Mouse (Mus musculus) frontal cortex, postnatal 10 days (tissue): ENCODE measurements around the gene Tmem88.

Experiments used
- DNase-seq, 2 experiments: peaks; one replicate each; pipeline ENCODE4 v3.0.0; 2022; ENCODE audit warnings: low spot score in 2 of 2, mixed read lengths in 1 of 2

The Tmem88 gene

DNA sequence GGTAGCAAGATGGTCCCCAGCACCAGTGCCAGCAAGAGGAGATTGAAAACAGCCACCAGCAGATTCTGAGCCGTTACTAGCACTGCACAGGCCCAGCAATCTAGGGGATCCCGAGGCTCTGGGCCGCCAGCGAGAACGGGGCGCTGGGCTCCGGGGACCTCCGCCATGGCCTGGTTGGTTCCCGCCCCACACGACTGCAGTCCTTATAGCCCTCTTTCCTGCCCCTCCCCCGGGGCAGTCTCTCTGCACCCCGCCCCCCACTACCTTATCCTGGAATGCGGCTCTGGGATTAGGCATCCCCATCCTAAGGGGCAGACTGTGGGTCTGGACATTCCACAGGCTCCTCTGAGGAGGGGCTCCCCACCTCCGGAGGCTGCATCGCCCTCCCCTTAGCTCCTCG lies at the start of gene Tmem88:
TSS of gene Tmem88 (minus strand) at position 176 of the 400 bp plus-strand sequence.
- DNase-seq: peak in 1 of 2 experiments; percentile 39

DNA sequence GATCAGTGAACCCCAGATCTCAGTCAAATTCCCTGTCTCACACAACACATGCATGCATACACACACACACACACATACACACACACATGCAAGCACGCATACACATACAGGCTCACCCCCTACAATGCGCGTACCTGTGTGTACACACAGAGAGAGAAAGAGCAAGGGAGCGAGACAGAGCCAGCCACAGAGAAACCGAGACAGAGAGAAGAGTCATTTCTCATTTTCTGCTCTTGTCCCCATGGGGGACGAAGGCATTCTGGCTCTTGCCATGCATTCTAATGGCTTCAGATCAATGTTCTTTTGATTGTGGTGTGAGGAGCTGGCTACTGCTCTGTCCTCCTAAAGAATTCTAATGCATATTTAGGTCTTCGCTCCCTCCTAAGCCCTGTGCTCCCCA lies 49.3 kb upstream of the Tmem88 start:
- DNase-seq: no peak

DNA sequence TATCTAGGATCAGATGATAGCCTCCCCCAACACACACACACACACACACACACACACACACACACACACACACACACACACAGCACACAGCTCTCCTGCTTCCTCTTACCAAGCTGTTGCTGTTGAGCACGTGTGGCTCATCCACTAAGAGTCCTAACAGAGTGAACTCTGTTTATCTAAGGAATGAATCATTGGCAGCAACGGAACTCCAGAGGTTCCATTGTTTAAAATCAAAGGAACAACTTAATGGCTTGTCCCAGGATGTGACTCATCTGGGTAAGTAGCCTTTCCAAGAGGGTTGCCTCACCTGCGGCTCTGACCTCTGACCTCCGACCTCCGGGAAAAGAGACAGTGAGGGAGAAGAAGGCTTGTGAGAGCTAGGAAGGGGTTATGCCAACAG lies 45.3 kb upstream of the Tmem88 start:
- no peak for DNase-seq

DNA sequence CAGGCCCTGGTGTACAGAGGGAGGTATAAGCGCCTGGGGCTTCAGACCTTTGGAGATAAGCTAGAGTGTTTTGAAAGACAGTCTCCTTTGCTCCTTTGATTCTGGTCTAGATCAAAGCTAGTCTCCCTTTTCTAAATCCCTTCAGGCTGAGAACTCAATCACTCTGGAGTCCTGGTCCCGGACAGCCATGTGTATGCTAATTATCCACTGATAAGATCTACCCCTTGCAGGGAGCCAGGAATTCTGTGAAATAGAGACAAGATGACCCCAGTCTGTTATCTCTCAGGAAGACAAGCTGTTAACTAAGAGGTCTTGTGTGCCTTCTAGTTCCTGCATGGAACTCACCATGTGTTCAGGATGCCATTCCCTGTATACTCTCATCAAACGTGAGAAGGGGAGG lies 39.3 kb upstream of the Tmem88 start:
- no peak for DNase-seq

DNA sequence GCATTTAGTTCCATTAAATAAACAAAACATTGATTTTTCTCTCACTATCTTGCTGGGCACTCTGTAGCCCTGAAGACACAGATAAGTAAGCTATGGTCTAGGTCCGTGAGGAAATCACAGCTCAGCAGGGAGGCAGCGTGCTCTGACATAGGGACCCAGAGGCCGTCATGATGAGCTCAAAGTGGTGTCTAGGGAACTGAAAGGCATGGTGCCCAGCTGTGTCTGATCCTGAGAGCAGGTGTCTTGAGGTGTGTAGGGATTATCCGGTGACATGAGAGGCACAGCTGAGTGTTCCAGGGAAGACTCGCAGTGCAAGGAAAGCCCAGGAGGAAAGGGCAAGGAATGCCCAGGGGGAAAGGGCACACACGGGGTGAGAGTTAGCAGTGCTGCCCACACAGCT lies 35.2 kb upstream of the Tmem88 start:
- no peak for DNase-seq

DNA sequence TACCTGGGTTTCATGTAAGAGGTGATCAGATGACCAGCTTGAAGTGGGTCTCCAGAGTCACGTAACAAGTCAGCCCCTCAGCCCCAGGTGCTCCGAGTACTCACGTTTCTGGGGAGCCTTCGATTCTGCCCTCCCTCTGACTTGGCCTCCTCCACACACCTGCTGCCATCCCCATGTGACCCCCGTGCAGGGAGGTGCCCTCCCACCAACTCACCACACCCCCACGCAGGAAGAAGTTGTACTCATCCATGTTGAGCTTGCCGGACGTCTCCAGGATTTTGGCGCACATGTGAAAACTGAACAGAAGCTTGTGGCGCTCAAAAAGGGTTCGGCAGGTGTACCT lies 34.6 kb upstream of the Tmem88 start:
- no peak for DNase-seq

DNA sequence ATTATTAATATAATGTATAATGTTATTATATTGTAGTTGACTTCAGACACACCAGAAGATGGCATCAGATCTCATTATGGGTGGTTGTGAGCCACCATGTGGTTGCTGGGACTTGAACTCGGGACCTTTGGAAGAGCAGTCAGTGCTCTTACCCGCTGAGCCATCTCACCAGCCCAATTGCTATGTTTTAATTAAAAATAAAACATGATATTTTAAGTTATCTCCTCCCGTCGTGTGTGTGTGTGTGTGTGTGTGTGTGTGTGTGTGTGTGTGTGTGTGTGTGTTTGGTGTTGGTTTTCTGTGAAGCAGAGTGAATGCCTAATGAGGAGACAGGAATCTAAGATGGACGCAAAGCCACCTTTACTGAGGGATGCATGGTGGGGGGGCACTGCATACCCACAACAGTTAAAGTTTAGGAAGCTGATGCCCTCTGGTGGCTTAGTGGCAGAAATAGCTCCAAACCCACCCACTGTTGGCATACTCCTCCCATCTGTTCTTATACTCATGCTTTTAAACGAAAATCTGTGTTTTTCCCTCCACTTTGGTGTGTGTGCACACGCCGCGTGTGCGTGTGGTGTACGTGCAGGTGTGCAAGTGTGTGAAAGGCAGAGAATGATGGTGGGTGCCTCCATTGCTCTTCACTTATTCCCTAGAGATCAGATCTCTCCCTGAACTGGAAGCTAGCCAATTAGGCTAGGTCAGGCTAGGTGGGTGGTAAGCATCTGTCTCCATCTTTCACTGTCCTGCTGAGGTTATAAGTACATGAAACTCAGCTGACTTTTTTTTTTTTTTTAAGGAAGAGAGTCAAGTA lies 34.0 kb upstream of the Tmem88 start:
- DNase-seq: peak; percentile 67 to 75

DNA sequence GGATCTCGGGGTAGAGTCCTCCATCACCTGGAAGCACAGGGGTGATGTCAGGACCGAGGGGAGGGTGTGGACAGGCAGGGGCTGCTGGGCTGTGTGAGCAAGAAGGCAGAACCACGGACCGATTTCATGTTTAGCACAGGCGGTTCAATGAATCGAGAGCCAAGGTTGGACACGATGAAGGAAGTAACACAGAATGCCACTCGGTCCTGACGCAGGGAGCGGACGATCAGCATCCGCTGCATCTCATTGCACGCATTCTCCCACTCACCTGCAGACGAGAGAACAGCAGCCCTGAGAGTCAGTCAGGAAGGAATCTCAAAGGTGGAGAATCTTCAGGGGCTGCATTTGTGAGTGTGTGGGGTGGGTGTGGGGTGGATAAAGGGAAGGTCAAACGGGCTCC lies 32.6 kb upstream of the Tmem88 start:
- DNase-seq: no peak

DNA sequence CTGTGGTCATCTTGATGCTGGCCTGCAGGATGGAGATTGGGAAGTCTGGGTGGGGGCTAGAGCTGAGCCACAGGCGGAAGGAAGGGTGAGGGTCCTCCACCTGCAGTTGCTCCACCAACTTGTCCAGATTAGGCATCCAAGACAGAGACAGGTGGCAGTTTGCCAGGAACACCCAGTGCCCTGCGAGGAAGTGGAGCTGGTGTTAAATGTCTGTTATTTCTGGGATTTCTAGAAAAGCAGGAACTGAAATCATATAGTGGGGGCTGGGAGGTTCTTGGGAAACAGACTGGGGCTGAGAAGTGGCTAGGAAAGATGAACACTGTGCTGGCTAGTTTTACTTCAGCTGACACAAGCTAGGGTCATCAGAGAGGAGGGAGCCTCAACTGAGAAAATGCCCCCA lies 31.3 kb upstream of the Tmem88 start:
- no peak for DNase-seq

DNA sequence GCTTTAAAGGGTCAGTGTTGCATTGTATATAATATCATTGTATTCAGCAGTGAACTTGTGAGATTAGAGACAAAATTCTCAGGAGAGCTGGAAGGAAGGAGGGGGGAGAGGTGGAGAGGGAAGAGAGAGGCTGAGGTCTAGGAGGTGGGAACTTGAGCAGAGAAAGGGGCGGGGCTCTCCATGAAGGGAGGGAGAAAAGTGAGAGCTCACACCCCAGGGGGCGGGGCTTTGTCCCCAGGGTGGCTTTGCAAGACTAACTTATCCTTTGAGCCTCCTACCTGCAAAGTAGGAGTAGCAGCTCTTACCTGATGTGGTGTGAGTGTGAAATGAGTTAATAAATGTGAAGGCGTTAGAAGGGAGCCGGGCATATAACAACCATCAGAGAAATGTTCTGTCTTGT lies 30.7 kb upstream of the Tmem88 start:
- DNase-seq: no peak

DNA sequence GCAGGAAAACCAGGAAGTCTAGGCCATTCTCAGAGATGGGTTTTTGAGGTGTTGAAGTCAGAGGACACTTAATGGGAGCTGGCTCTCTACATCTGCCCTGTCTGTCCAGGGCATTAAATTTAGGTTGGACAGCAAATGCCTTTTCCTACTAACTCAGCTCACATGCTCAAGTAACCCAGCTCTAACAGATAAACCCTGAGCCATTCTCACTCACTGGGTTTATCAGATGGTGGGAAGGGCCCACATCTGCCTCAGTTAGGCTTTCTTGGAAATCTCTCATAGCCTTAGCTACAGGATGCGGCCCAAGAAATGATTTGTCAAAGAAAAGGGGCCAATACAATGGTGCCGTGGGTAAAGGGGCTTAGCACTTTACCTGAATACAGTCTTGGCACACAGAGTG lies 28.2 kb upstream of the Tmem88 start:
- DNase-seq: no peak

DNA sequence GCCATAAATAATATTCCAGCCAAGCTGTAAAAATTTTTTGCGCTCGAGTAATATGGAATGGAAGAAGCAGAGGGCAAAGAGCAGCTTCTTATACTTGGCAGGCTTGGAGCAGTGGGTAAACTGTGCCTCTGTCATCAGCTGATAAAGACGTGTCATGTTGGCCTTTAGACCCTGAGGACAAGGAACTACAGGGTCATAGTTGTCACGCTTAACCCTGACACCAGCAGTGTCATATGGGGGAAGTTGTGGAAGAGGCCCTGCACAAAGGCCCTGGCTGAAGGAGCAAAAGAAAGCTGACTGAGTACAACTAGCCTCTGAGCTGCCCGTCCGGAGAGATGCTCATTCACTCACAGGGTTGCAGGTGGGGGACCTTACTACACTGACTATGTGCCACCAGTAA lies 25.9 kb upstream of the Tmem88 start:
- no peak for DNase-seq

DNA sequence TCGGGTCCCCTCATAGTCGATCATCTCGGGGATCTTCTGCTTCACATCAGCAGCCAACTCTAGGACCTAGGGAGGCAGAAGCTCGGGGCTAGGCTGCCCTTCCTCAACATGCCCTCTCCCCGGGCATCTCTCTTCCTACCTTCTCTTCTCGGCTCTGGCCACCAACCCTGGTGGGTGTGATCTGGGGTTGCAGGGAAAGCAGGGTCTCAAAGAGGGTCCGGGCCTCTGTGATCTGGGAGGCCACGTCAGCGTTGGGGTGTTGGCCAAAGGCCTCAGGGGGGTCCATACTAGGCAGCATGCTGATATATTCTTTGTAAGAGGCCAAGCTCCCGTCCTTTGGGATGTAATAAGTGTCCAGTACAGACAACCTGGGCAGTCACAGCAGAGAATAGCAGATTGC lies 24.8 kb upstream of the Tmem88 start:
- no peak for DNase-seq

DNA sequence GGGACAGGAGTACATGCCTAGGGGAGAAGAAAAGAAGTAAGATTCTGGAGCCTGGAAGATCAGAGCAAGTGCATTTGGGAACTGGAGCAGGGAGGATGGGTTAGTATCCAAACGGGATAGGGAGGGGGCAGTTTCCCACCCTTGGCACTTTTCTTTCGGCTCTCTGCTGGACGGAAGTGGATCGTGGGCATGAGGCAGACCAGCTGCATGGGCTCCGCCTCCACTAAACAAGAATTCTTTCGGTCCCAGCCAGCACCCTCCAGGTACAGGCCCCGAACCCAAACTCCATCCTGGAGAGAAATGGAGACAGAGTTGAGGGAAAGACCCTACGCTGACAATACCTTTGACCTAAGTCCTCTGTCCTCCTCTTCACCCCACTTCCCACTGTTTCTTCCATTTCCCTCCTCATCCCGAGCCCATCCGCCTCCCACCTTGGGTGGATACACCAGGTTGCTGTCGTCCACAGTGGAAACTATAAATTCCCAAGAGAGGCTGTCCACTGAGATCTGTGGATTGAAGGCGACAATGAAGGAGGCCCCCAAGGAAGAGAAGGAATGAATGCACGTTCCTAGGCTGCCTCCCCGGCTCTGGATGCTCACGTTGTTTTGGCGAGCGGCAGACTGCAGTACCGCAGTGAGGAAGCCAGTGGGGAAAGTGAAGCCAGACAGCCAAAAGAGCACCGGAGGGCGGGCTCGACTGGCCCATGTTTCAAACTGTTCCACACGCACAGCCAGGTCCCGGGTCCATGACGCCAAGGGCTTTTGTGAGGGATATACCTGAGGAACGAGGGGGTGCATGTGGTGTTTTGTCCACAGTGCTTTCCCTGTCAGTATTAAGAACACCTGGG lies 23.3 kb upstream of the Tmem88 start:
- no peak for DNase-seq

DNA sequence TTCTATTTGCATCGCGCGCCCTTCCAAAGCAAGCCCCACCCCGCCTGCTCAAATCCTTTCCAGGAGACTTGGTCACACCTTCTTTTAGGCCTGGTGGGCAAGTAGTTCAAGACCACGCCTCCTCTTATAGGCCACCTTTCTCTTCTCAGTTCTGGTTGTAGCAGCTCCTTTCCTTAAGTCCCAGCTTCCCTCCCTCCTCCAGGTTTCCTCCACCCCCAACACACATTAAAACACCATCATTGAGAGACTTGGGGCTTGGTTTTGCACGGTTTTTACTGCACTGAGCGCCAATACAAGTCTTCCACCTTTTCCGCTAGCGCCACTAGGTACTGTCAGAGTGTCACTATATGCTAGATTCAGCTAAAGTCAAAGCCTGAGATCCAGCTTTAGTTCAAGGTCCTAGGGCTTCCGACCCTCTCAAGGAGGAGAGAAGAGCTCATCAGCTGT lies 22.5 kb upstream of the Tmem88 start:
- DNase-seq: no peak

DNA sequence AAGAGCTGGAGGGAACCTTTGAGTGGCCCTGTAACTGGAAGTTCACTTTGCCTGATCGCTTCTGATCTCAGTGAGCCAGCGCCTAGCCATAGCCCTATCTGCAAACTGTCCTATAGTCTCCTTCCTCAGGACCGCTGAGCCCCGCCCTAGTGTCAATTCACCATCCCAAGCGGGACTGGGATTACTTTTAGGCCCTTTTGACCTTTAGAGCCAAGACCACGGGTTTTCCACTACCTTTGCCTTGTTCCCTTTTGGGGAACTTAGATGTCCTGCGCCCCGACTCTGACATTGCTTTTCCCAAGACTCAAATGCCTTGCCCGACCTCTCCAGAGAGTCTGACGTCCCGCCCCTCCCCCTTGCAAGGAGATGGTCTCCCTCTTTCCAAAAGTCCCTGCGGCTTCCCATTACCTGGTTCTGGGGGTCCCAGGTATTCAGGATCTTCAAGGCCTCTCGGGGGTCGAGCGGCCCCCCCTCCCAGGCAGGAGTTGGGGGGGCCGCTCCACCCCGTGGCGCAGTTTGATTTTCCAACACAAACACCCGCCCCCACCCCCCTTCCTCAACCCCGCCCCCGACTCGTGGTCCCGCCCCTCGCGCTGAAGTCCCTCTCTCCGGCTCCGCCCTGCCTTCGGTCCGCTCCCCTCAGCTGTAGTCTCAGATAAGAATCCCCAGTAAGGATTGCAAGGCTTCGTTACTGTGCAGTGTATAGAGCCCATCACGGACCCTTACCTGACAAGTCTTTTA lies 21.9 kb upstream of the Tmem88 start:
- no peak for DNase-seq

DNA sequence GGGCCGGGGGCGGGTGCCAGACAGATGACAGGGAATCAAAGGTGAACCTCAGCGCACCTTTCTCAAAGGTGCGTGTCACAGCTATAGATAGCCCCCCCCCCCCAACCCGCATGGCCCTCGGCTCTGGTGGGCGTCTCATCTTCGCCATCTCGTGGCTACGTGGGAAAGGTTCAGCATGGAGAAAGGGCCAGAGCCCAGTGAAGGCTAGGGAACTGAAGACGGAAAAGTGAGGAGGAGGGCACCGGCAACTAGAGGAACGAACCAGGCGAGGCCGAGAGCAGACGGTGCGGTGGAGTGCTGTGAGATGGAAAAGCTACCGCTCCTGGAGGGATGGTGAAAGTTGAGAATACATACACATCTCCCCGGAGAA lies 21.4 kb upstream of the Tmem88 start:
- peak in 1 of 2 experiments; percentile 55 for DNase-seq

DNA sequence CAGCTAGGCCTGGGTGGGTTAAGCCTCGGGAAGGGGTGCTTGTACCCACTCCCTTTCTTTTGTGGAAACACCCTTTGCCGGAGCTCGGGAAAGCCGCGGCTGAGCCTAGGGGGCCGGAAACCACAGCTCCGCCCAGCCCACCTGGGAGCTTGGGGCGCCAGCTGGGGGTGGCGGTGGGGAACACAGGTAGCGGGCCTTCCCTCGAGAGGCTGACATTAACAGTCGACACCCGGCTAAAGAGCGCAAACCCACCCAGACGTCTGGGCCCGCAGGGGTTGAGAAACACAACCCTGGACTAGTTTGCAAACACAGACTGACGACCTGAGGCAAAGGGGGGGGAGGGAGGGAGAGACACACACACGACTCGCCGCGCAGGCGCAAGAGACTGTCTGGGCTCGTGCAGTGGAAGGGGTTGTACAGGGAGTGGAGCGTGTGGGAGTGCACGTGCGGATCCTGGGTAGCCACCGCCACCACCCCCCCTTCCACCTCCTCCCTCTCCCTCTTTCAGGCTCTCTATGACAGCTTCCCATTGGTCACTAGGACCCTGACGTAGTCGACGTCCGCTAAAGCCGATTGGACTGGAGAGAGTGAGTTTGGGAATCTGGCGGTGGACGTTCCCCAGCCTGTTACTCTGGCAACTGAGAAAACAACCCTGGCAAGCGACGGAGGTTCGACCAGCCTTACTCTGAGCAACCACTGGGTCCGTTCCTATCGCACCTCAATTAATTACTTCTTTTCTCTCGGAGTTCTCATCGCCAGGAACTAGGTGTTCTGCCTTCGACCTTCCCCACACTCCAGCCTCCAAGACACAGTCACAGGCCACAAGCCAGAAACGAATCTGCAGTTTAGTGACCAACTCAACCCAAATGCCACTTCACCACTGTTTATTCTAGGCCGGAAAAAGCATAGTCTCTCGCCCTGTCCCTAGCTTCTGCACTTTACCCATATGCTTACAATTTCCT lies 20.7 kb upstream of the Tmem88 start:
- DNase-seq: peak; percentile 91 to 94

DNA sequence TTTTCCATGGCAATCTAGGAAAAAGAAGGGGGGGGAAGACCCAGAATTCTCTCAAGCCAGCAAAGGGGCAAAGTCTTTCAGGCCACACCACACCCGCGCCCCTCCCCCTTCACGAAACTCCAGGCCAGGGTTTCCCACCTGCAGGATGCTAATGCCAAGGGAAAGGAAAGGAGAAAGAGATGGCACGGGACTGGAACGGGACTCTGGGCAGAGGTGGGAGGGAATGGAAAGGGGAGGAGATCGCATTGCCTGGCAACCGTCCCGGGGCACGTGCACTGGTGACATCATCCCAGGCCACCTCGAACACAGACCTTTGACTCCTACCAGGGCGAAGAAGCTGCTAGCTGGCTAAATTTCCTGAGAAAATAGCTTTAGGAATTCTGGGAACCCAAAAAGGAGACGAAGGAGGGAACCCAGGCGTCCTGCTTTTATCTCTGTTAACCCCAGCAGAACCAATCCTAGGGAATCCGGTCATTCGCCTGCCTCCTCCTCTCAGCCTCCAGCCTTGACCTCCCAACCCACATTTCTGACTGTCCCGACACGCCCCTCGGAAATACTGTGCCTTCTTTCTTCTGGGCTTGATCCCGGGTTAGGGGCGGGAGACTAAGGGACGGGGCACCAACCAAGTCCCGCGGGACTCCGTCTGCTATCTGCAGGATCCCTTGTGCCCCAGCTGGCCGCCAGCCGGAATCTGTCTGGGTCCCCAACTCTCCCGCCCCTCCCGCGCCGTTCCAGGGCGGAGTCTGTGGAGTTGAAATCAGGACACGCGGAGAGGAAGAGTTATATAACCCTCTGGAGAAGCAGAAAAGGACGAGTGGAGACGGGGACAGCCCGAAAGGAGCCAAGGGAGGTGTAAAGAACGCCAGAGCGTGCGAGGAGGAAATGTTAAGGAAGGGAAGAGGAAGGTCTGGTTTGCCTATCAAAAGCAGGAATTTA lies 19.7 kb upstream of the Tmem88 start:
- DNase-seq: peak; percentile 94 to 96

DNA sequence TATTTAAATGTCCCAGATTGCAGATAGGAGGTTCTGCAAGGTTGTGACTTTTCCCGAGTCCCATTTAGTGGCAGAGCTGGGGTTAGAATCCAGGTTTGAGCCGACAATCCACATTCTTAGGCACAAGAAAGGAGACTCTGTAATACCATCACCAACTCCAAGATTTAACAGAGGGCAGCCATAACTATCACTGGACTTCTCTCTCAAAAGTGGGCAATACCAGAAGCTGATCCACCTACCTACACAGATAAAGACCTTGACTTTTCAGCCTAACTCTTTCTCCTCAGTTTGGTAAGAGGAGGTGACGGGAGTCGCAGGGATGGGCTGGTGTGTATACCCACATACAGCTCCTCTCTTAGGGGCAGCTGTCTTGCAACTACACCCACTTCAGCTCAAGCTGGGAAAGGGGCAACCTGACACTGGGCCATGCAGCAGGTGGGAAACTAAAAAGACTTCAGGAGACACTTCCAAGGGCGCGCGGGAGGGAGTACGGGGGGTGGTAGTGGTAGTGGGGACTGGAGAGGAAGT lies 19.0 kb upstream of the Tmem88 start:
- no peak for DNase-seq
